Mouse (Mus musculus): Measurements from ENCODE around the gene Map7d3.

Gene Map7d3

GRCm38 (mm10) chrX:56821765-56822603 is at the start of gene Map7d3:
Gene Map7d3 (minus strand): TSS chrX:56822326.
- no peak for DNase-seq

- no peak for DNase-seq
These were observed 47.7 kb upstream of the Map7d3 start, which contains the start of gene Adgrg4 for GRCm38 (mm10) chrX:56869863-56870262. Gene Adgrg4 (plus strand): TSS chrX:56870163.

GRCm38 (mm10) chrX:56841255-56841654 is 19.1 kb upstream of the Map7d3 start:
- DNase-seq, result no peak

- no peak for DNase-seq
These were observed 17.2 kb upstream of the Map7d3 start for GRCm38 (mm10) chrX:56839369-56839768.

- DNase-seq, result no peak
These were observed 13.7 kb upstream of the Map7d3 start for GRCm38 (mm10) chrX:56835842-56836241.

GRCm38 (mm10) chrX:56827492-56827891 is 5.4 kb upstream of the Map7d3 start:
- DNase-seq, result no peak

GRCm38 (mm10) chrX:56791268-56791667 is 30.9 kb downstream of the Map7d3 start:
- DNase-seq, result peak; percentile 44

GRCm38 (mm10) chrX:56790591-56790990 is 31.5 kb downstream of the Map7d3 start:
- no peak for DNase-seq

GRCm38 (mm10) chrX:56787486-56787885 is 34.6 kb downstream of the Map7d3 start:
- no peak for DNase-seq

GRCm38 (mm10) chrX:56786281-56787061 is 35.7 kb downstream of the Map7d3 start:
- DNase-seq, result no peak

- DNase-seq, result no peak
These were observed 48.8 kb downstream of the Map7d3 start for GRCm38 (mm10) chrX:56773329-56773728.

GRCm38 (mm10) chrX:56771751-56772150 is 50.4 kb downstream of the Map7d3 start:
- no peak for DNase-seq

GRCm38 (mm10) chrX:56769838-56770237 is 52.3 kb downstream of the Map7d3 start:
- DNase-seq, result no peak

GRCm38 (mm10) chrX:56760257-56760760 is 61.8 kb downstream of the Map7d3 start:
- DNase-seq, result no peak

GRCm38 (mm10) chrX:56756352-56756751 is 65.8 kb downstream of the Map7d3 start:
- no peak for DNase-seq

GRCm38 (mm10) chrX:56755646-56756045 is 66.5 kb downstream of the Map7d3 start:
- DNase-seq, result peak; percentile 6

GRCm38 (mm10) chrX:56753317-56754289 is 68.5 kb downstream of the Map7d3 start:
- peak; percentile 46 for DNase-seq

- DNase-seq, result no peak
These were observed 70.0 kb downstream of the Map7d3 start for GRCm38 (mm10) chrX:56752144-56752543.

GRCm38 (mm10) chrX:56751536-56751935 is 70.6 kb downstream of the Map7d3 start:
- DNase-seq, result no peak
